Mouse (Mus musculus) lung, postnatal 0 days (tissue): Measurements from ENCODE around the gene Adra2b. TPM values are rescaled to one million over a fixed set of nuclear protein-coding genes. Genes with fewer than 3 reads are reported as not detected.

ENCODE experiments used
- ATAC-seq: fragments of 200-750 bp; cut with Nextera tagmentation; 2 replicates; pipeline ENCODE4 v1.8.0; 2017; ENCODE audit warnings: moderate library complexity
- DNase-seq: peaks from one replicate; pipeline ENCODE4 v3.0.0-alpha.2; 2016; ENCODE audit warnings: low spot score
- H3K27ac ChIP-seq: fragments of 300-500 bp; sonication (generic); 2 replicates; pipeline ENCODE4 v1.5.1; 2014; ENCODE audit warnings: antibody characterized with exemption, mild to moderate bottlenecking, low read length, mixed read lengths
- H3K27me3 ChIP-seq: fragments of 300-500 bp; sonication (generic); replicated peaks from 2 replicates; pipeline ENCODE4 v1.6.1; 2014; ENCODE audit warnings: low read length, mixed read lengths; ENCODE audit not compliant: insufficient read depth
- H3K36me3 ChIP-seq: fragments of 300-500 bp; sonication (generic); 2 replicates; pipeline ENCODE4 v1.6.1; 2014; ENCODE audit warnings: low read length, mixed read lengths; ENCODE audit not compliant: insufficient read depth
- H3K4me1 ChIP-seq: fragments of 300-500 bp; sonication (generic); 2 replicates; pipeline ENCODE4 v1.6.1; 2014; ENCODE audit warnings: antibody characterized with exemption, low read depth, low read length, mixed read lengths; ENCODE audit not compliant: insufficient read depth
- H3K4me2 ChIP-seq: fragments of 300-500 bp; sonication (generic); replicated peaks from 2 replicates; pipeline ENCODE4 v1.6.1; 2014; ENCODE audit warnings: low read depth, mild to moderate bottlenecking, low read length, moderate library complexity, mixed read lengths
- H3K4me3 ChIP-seq: fragments of 300-500 bp; sonication (generic); 2 replicates; pipeline ENCODE4 v1.5.1; 2014; ENCODE audit warnings: low read depth, low read length
- H3K9ac ChIP-seq: fragments of 300-500 bp; sonication (generic); replicated peaks from 2 replicates; pipeline ENCODE4 v1.6.1; 2014; ENCODE audit warnings: low read depth, mild to moderate bottlenecking
- H3K9me3 ChIP-seq: fragments of 300-500 bp; sonication (generic); 2 replicates; pipeline ENCODE4 v1.6.1; 2016; ENCODE audit warnings: low read length, mixed read lengths
- CTCF ChIP-seq: IDR thresholded peaks from 2 replicates; pipeline ENCODE4 v1.5.1; 2016; ENCODE audit warnings: antibody characterized with exemption, mild to moderate bottlenecking
- EP300 ChIP-seq: IDR thresholded peaks from 2 replicates; pipeline ENCODE4 v1.6.1; 2016; ENCODE audit warnings: antibody characterized with exemption, mild to moderate bottlenecking, control low read depth
- WGBS: fragments of 180-500 bp; shearing (Covaris S2); extraction: QIAGEN DNeasy Blood & Tissue Kit; methylation state at CpG from one replicate; pipeline ENCODE4 v1.1.7; 2014; 5-methylcytosine and 5-hydroxymethylcytosine counted together
- polyA plus RNA-seq: library from polyadenylated mRNA; unstranded; fragments of >200 nt; fragmentation: Nextera tagmentation; extraction: Ambion mirVana; gene quantifications from 2 replicates; pipeline ENCODE4 v1.2.1, GENCODE M21; 2015

Adra2b gene
- polyA plus RNA-seq, 1 experiment from 2014 or later, result 0.30 TPM

DNA sequence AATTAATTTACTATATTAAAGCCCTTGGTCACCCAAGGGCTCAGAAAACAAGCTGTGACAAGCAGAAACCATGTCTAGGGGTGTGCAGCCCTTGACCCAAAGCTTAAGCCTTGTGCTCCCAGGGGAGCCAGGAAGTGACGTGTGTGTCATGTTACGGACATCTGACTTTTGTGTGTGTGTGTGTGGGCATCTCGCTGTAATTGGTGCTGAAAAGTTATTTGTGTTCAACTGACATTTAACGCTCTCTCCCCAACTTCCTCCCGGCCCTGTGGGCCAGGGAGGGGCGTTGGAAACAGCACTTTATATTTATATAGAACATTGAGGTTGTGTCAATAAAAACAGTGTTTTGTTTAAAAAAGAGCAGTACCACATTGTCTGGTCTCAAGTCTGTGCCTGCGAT lies 25.0 kb upstream of the Adra2b start:
- Histone ChIP-seq H3K36me3 (no peaks in the 10 kb centered on the region), H3K9ac (no peak overlapping the region), H3K27me3 (no peaks in the 10 kb centered on the region; the same call in 1 of the 2 replicates), H3K27ac (no peak overlapping the region), H3K4me2 (no peak overlapping the region), H3K4me1 (no peaks in the 10 kb centered on the region), H3K4me3 (no peak overlapping the region), H3K9me3 (no peaks in the 10 kb centered on the region)
- DNase-seq (no peak), ATAC-seq (no peak)
- 46% methylated on average over 7 of the region's 7 CpGs for WGBS
- TF ChIP-seq CTCF, result no peak
- TF ChIP-seq EP300, result no peak

- Histone ChIP-seq H3K36me3 (no peaks in the 10 kb centered on the region), H3K9ac (no peak within 1 kb of the TSS), H3K27me3 (no peaks in the 10 kb centered on the region; the same call in 1 of the 2 replicates), H3K4me2 (0 out of 2 replicates have a peak within 1 kb of the TSS, but pooled peaks have one; percentile 83), H3K4me1 (no peaks in the 10 kb centered on the region), H3K27ac (no peak within 1 kb of the TSS), H3K9me3 (no peaks in the 10 kb centered on the region), H3K4me3 (no peak within 1 kb of the TSS)
- TF ChIP-seq CTCF, result no peak
- TF ChIP-seq EP300, result no peak
- DNase-seq (no peak), ATAC-seq (no peak)
- WGBS, result 80% methylated on average over 4 of the region's 4 CpGs
Observed at GRCm38 (mm10) chr2:127338416-127338815, 24.6 kb upstream of the Adra2b start, which contains the start of gene Astl. Gene Astl, plus strand, starts transcription at chr2:127338639.

GRCm38 (mm10) chr2:127338833-127339232 lies 24.2 kb upstream of the Adra2b start:
- Histone ChIP-seq H3K4me3 (no peak overlapping the region), H3K27me3 (no peaks in the 10 kb centered on the region; the same call in 1 of the 2 replicates), H3K36me3 (no peaks in the 10 kb centered on the region), H3K4me2 (no peak overlapping the region), H3K4me1 (no peaks in the 10 kb centered on the region), H3K9me3 (no peaks in the 10 kb centered on the region), H3K9ac (no peak overlapping the region), H3K27ac (no peak overlapping the region)
- 72% methylated on average over 4 of the region's 4 CpGs for WGBS
- no peak for DNase-seq
- no peak for ATAC-seq
- TF ChIP-seq CTCF, result no peak
- no peak for TF ChIP-seq EP300

- Histone ChIP-seq H3K27me3 (no peaks in the 10 kb centered on the region; the same call in 1 of the 2 replicates), H3K27ac (no peak overlapping the region), H3K36me3 (no peaks in the 10 kb centered on the region), H3K4me3 (no peak overlapping the region), H3K9ac (no peak overlapping the region), H3K9me3 (no peaks in the 10 kb centered on the region), H3K4me2 (no peak overlapping the region), H3K4me1 (no peaks in the 10 kb centered on the region)
- DNase-seq (no peak), ATAC-seq (no peak)
- no peak for TF ChIP-seq EP300
- TF ChIP-seq CTCF, result no peak
- 70% methylated on average over 6 of the region's 6 CpGs for WGBS
Observed at GRCm38 (mm10) chr2:127339262-127339661, 23.7 kb upstream of the Adra2b start.

DNA sequence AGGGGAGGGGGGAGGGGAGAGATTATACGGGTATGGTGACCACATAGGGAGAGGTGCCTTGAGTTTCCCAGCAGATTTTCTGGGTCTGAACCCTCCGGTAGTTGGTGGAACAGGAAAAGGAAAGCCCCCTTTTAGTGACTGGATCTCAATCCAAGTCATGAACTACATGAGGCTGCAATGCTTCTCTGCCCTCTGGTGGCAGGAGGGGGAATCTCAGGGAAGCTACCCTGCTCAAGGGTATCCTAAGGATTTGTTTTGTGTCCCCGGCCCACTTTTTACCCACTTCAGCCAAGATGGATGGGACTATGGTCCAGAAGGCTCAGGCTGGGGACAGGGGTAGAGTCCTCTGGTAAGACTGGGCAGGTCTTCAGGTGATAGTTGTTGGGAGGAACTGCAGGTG lies 21.8 kb upstream of the Adra2b start:
- no peak for ATAC-seq
- WGBS, result 4% methylated on average over 3 of the region's 3 CpGs

GRCm38 (mm10) chr2:127346334-127346733 lies 16.7 kb upstream of the Adra2b start:
- H3K36me3 ChIP-seq, result no peaks in the 10 kb centered on the region
- TF ChIP-seq EP300 (no peak), CTCF (peak; percentile 55)
- DNase-seq (no peak), ATAC-seq (no peak)
- 45% methylated on average over 1 of the region's 1 CpGs for WGBS
- no peaks in the 10 kb centered on the region for H3K9me3 ChIP-seq
- H3K27me3 ChIP-seq, result no peaks in the 10 kb centered on the region
- no peak overlapping the region for H3K27ac ChIP-seq
- H3K4me2 ChIP-seq, result no peak overlapping the region
- no peak overlapping the region for H3K4me3 ChIP-seq
- H3K4me1 ChIP-seq, result no peaks in the 10 kb centered on the region
- no peak overlapping the region for H3K9ac ChIP-seq

More for the DNA sequence above, 21.8 kb upstream of the Adra2b start:
- TF ChIP-seq EP300 (no peak), CTCF (peak; percentile 94)
- no peak overlapping the region for H3K4me3 ChIP-seq
- H3K4me1 ChIP-seq, result no peaks in the 10 kb centered on the region
- H3K9me3 ChIP-seq, result no peaks in the 10 kb centered on the region
- H3K4me2 ChIP-seq, result no peak overlapping the region
- H3K27ac ChIP-seq, result no peak overlapping the region
- peak; percentile 53 for DNase-seq
- no peak overlapping the region for H3K9ac ChIP-seq
- H3K36me3 ChIP-seq, result no peaks in the 10 kb centered on the region
- H3K27me3 ChIP-seq, result no peaks in the 10 kb centered on the region; the same call in 1 of the 2 replicates
